Mouse (Mus musculus) neutrophil, adult 5-6 weeks (primary cell): ENCODE measurements around the gene Terf2. TPM values are rescaled to one million over a fixed set of nuclear protein-coding genes. Genes with fewer than 3 reads are reported as not detected.

Experiments used
- ATAC-seq: fragments of 151-379, 151-347 bp; 2 replicates; pipeline ENCODE4 v1.8.0; 2017; ENCODE audit warnings: mild to moderate bottlenecking, moderate TSS enrichment; ENCODE audit not compliant: insufficient number of reproducible peaks, poor library complexity, low FRiP score, severe bottlenecking; ENCODE audit errors: extremely low read depth
- total RNA-seq: library from RNA; stranded (forward); fragments of 200-1000 nt; gene quantifications from 2 replicates; pipeline ENCODE4 v1.2.3, GENCODE M21; 2017

Gene Terf2
- total RNA-seq, 1 experiment from 2014 or later, result 27.8 TPM

DNA sequence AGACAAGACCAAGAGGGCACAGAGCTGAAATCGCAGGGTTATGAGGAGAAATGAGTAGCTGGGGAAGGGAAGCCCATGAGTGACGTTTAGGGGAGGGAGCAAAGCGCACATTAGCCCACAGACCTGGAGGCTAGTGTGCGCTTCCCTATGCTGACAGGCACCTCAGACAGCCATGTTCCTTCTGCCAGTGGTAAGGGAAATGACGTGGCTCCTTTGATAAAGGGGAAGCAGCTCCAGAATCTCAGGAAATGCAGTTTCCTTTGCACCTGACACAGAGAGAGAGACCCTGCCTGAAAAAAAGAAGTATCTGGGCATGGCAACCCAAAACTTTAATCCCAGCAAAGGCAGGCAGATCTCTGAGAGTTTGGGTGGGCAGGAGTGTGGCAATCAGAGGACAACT lies 66.3 kb downstream of the Terf2 start:
- ATAC-seq, result peak; percentile 28; the same call in 1 of the 2 replicates

DNA sequence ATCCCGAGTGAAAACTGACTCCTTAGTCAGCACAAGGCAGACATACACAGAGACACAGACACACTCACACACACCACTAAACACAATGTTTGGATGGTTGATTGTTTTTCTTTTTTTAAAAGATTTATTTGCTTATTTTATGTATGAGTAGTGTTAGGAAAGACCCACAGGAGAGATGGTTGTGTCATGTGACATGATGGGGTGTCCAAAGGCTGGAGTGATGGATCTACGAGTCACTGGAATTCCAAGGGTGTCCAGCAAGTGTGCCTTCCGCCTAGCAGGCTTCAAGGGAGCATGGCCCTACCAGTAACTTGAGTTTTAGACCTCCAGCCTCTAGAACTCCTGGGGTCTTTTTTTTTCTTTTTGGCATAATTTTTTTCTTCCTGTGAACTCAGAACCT lies 67.0 kb downstream of the Terf2 start:
- ATAC-seq, result no peak

DNA sequence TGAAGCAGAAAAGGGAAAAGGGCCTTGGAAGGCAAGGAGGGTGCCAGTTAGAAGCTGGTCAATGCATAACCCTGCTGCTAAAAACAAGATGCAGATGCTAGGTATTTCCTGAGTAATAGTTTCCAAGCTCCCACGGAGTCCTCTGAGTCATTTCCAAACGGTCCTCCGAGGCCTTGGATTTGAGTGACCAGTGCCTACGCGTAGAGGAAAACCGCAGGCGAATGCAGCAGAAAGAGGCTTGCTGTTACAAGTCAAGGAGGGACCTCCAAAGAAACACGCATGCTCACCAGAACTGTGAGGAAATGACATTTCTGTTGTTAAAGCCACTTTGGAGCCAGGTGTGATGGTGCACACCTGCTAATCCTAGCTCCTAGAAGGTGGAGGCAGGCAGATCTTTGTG lies 72.9 kb downstream of the Terf2 start:
- ATAC-seq, result no peak

Other genes starting within 250 kb of the Terf2 start
- gene Has3, start 226.3 kb downstream of the Terf2 start, total RNA-seq, result 0.23 and 0.49 TPM in 2 replicates
- 13.8 TPM in 2 replicates for gene Utp4, start 202.9 kb downstream of the Terf2 start, total RNA-seq
- gene Sntb2, start 160.8 kb downstream of the Terf2 start, total RNA-seq, result 19.8 and 25.8 TPM in 2 replicates
- gene Vps4a, start 65.3 kb downstream of the Terf2 start, total RNA-seq, result 39.0 and 42.0 TPM in 2 replicates
- 18.9 and 22.1 TPM in 2 replicates for gene Pdf, start 47.9 kb downstream of the Terf2 start, total RNA-seq
- gene Cog8, start 39.9 kb downstream of the Terf2 start, total RNA-seq, result 27.3 and 29.6 TPM in 2 replicates
- gene Nip7, start 39.7 kb downstream of the Terf2 start, total RNA-seq, result 15.5 and 16.4 TPM in 2 replicates
- not detected in 2 replicates for gene Tmed6, start 30.9 kb downstream of the Terf2 start, total RNA-seq
- 34.5 and 40.4 TPM in 2 replicates for gene Cyb5b, start 54.1 kb upstream of the Terf2 start, total RNA-seq
- 80.1 and 105 TPM in 2 replicates for gene Nfat5, start 196.9 kb upstream of the Terf2 start, total RNA-seq